Mouse (Mus musculus) left cerebral cortex, adult 9 months (tissue): ENCODE measurements around the gene Olfr1335.
"Not testable (repeated sequence)": the region's sequence is repeated elsewhere in the genome, so short reads cannot be mapped to it uniquely, and the experiment has no call there.

Experiments
- DNase-seq, 2 experiments: peaks; one replicate each; pipeline ENCODE4 v3.0.0; 2022; ENCODE audit warnings: low spot score in 2 of 2

Olfr1335 gene

GRCm38 (mm10) chr4:118809844-118810243 lies at the start of gene Olfr1335:
Gene Olfr1335, minus strand, starts transcription at chr4:118809944.
- DNase-seq = no peak

- DNase-seq = no peak
Measured at GRCm38 (mm10) chr4:118836179-118836578, 26.4 kb upstream of the Olfr1335 start, which contains the start of gene Olfr1333. Gene Olfr1333, minus strand, starts transcription at chr4:118836279.

- no peak for DNase-seq
Measured at GRCm38 (mm10) chr4:118818921-118819320, 9.2 kb upstream of the Olfr1335 start.

- not testable (repeated sequence) for DNase-seq
Measured at GRCm38 (mm10) chr4:118792796-118793195, 16.9 kb downstream of the Olfr1335 start.

- DNase-seq = no peak
Measured at GRCm38 (mm10) chr4:118782486-118782885, 27.3 kb downstream of the Olfr1335 start, which contains the start of gene Olfr1337. Gene Olfr1337, minus strand, starts transcription at chr4:118782586.
